Mouse (Mus musculus): ENCODE results near the gene Plod2. TPM values are rescaled to one million over a fixed set of nuclear protein-coding genes. Genes with fewer than 3 reads are reported as not detected.
A peak's percentile ranks its signal among the peaks of the same experiment; 100 is the strongest.

Plod2 gene
- total RNA-seq (2012; rRNA removed), result 97.7 and 98.7 TPM in 2 replicates

GRCm38 (mm10) chr9:92541977-92542561, at the start of gene Plod2:
Plod2 (plus strand) TSS chr9:92542223.
- TF ChIP-seq CHD2 (IDR thresholded peaks at IDR 0.05; ENCODE audit: low read depth, low read length) (peak; percentile 93), ZNF384 (IDR thresholded peaks at IDR 0.05; ENCODE audit: low read depth, low read length) (no peak)
- Histone ChIP-seq H3K36me3 (ENCODE audit: control insufficient read depth, insufficient read depth, low read length, poor library complexity, severe bottlenecking) (no peaks in the 10 kb centered on the region), H3K4me1 (ENCODE audit: control insufficient read depth in 2 of 2, insufficient read depth in 2 of 2, low read length in 2 of 2, poor library complexity in 1 of 2) (no peaks in the 10 kb centered on the region; a peak in 2 of 4 replicates), H3K27ac (ENCODE audit: insufficient read depth, low read depth, low read length, poor library complexity, severe bottlenecking) (no peak within 1 kb of the TSS; the same call in 1 of the 2 replicates), H3K4me3 (ENCODE audit: insufficient read depth in 1 of 2, low read depth in 1 of 2, low read length in 2 of 2, poor library complexity in 1 of 2, severe bottlenecking in 1 of 2) (peak within 1 kb of the TSS; percentile 81 to 85), H3K9ac (ENCODE audit: insufficient read depth, low read depth, low read length, poor library complexity, severe bottlenecking) (peak within 1 kb of the TSS; percentile 79), H3K9me3 (ENCODE audit: control insufficient read depth, insufficient read depth, low read depth, low read length) (no peaks in the 10 kb centered on the region)
- in situ Hi-C loops (cut with MboI; ENCODE audit: low sequenced_read_pairs in 2 of 2, unreplicated experiment in 2 of 2), result no loop called here
- peak; percentile 46 for DNase-seq (ENCODE audit: low read depth, low spot score)

- DNase-seq (ENCODE audit: low read depth, low spot score), result peak; percentile 68
- TF ChIP-seq MAFK (IDR thresholded peaks at IDR 0.05; ENCODE audit: insufficient read depth, low read depth, low read length) (no peak), HCFC1 (IDR thresholded peaks at IDR 0.05; ENCODE audit: borderline replicate concordance, insufficient read depth, low read length) (no peak), ZC3H11A (IDR thresholded peaks at IDR 0.05; ENCODE audit: borderline replicate concordance, low read depth, low read length) (peak; percentile 69; the same call in 1 of the 2 replicates)
- in situ Hi-C loops (cut with MboI; ENCODE audit: low sequenced_read_pairs in 2 of 2, unreplicated experiment in 2 of 2), result loop anchor here (10.0 to 25.0 kb wide), 2 partner anchors 362 to 375 kb away; no protein-coding TSS in a partner anchor
- Histone ChIP-seq H3K36me3 (ENCODE audit: control insufficient read depth, insufficient read depth, low read length, poor library complexity, severe bottlenecking) (no peaks in the 10 kb centered on the region), H3K4me1 (ENCODE audit: control insufficient read depth in 2 of 2, insufficient read depth in 2 of 2, low read length in 2 of 2, poor library complexity in 1 of 2) (no peaks in the 10 kb centered on the region), H3K4me3 (ENCODE audit: insufficient read depth in 1 of 2, low read depth in 1 of 2, low read length in 2 of 2, poor library complexity in 1 of 2, severe bottlenecking in 1 of 2) (no peak overlapping the region), H3K9ac (ENCODE audit: insufficient read depth, low read depth, low read length, poor library complexity, severe bottlenecking) (no peak overlapping the region), H3K9me3 (ENCODE audit: control insufficient read depth, insufficient read depth, low read depth, low read length) (no peaks in the 10 kb centered on the region), H3K27ac (ENCODE audit: insufficient read depth, low read depth, low read length, poor library complexity, severe bottlenecking) (no peak overlapping the region)
Measured at GRCm38 (mm10) chr9:92499710-92500410, 42.2 kb upstream of the Plod2 start.

GRCm38 (mm10) chr9:92504256-92504655, 37.8 kb upstream of the Plod2 start:
- in situ Hi-C loops (cut with MboI; ENCODE audit: low sequenced_read_pairs in 2 of 2, unreplicated experiment in 2 of 2), result loop anchor here in 1 of 2 experiments (10.0 kb wide), 1 partner anchor 371 kb away; no protein-coding TSS in a partner anchor

DNA sequence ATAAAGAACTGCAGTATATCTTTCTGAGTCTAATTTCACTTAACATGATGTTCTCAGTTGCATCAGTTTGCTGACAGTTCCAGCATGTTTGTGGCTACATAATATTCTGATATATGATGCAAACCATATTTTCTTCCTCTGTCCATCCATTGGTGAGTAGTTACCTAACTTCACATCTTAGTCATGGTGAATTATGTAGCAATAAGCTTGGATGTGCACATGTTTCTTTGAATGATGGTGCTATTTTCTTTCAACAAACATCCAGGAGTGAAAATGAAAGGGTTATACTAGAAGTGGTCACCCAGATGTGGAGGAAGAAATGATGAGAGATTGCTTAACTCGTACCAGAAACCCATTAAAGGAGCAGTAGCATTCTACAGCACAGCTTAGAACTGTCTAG, 37.1 kb upstream of the Plod2 start:
- no peak overlapping the region for H3K9ac ChIP-seq (ENCODE audit: insufficient read depth, low read depth, low read length, poor library complexity, severe bottlenecking)
- H3K9me3 ChIP-seq (ENCODE audit: control insufficient read depth, insufficient read depth, low read depth, low read length), result no peaks in the 10 kb centered on the region
- TF ChIP-seq CHD2 (IDR thresholded peaks at IDR 0.05; ENCODE audit: low read depth, low read length), result no peak
- TF ChIP-seq ZC3H11A (IDR thresholded peaks at IDR 0.05; ENCODE audit: borderline replicate concordance, low read depth, low read length), result no peak
- no peak for TF ChIP-seq MAFK (IDR thresholded peaks at IDR 0.05; ENCODE audit: insufficient read depth, low read depth, low read length)
- no peak for TF ChIP-seq HCFC1 (IDR thresholded peaks at IDR 0.05; ENCODE audit: borderline replicate concordance, insufficient read depth, low read length)
- TF ChIP-seq ZNF384 (IDR thresholded peaks at IDR 0.05; ENCODE audit: low read depth, low read length), result no peak
- in situ Hi-C loops (cut with MboI; ENCODE audit: low sequenced_read_pairs in 2 of 2, unreplicated experiment in 2 of 2), result loop anchor here in 1 of 2 experiments (10.0 kb wide), 1 partner anchor 370 kb away; no protein-coding TSS in a partner anchor
- no peaks in the 10 kb centered on the region for H3K4me1 ChIP-seq (ENCODE audit: control insufficient read depth in 2 of 2, insufficient read depth in 2 of 2, low read length in 2 of 2, poor library complexity in 1 of 2)
- no peak for DNase-seq (ENCODE audit: low read depth, low spot score)
- H3K27ac ChIP-seq (ENCODE audit: insufficient read depth, low read depth, low read length, poor library complexity, severe bottlenecking), result no peak overlapping the region
- no peaks in the 10 kb centered on the region for H3K36me3 ChIP-seq (ENCODE audit: control insufficient read depth, insufficient read depth, low read length, poor library complexity, severe bottlenecking)
- no peak overlapping the region for H3K4me3 ChIP-seq (ENCODE audit: insufficient read depth in 1 of 2, low read depth in 1 of 2, low read length in 2 of 2, poor library complexity in 1 of 2, severe bottlenecking in 1 of 2)

More at GRCm38 (mm10) chr9:92504256-92504655, 37.8 kb upstream of the Plod2 start:
- H3K27ac ChIP-seq (ENCODE audit: insufficient read depth, low read depth, low read length, poor library complexity, severe bottlenecking), result no peak overlapping the region
- TF ChIP-seq ZNF384 (IDR thresholded peaks at IDR 0.05; ENCODE audit: low read depth, low read length) (no peak), ZC3H11A (IDR thresholded peaks at IDR 0.05; ENCODE audit: borderline replicate concordance, low read depth, low read length) (no peak), HCFC1 (IDR thresholded peaks at IDR 0.05; ENCODE audit: borderline replicate concordance, insufficient read depth, low read length) (no peak), MAFK (IDR thresholded peaks at IDR 0.05; ENCODE audit: insufficient read depth, low read depth, low read length) (no peak), CHD2 (IDR thresholded peaks at IDR 0.05; ENCODE audit: low read depth, low read length) (no peak)
- H3K4me3 ChIP-seq (ENCODE audit: insufficient read depth in 1 of 2, low read depth in 1 of 2, low read length in 2 of 2, poor library complexity in 1 of 2, severe bottlenecking in 1 of 2), result no peak overlapping the region
- no peaks in the 10 kb centered on the region for H3K9me3 ChIP-seq (ENCODE audit: control insufficient read depth, insufficient read depth, low read depth, low read length)
- no peaks in the 10 kb centered on the region for H3K4me1 ChIP-seq (ENCODE audit: control insufficient read depth in 2 of 2, insufficient read depth in 2 of 2, low read length in 2 of 2, poor library complexity in 1 of 2)
- no peak overlapping the region for H3K9ac ChIP-seq (ENCODE audit: insufficient read depth, low read depth, low read length, poor library complexity, severe bottlenecking)
- H3K36me3 ChIP-seq (ENCODE audit: control insufficient read depth, insufficient read depth, low read length, poor library complexity, severe bottlenecking), result no peaks in the 10 kb centered on the region
- no peak for DNase-seq (ENCODE audit: low read depth, low spot score)
